Mouse (Mus musculus) G1E (cell line): ENCODE data around the gene Sh2d4b.

Source experiments
- CTCF ChIP-seq: IDR thresholded peaks from 2 replicates; pipeline ENCODE4 v1.5.1; 2012; ENCODE audit warnings: low read depth, low read length, inconsistent platforms, mixed read lengths
- GATA1 ChIP-seq: IDR thresholded peaks from 2 replicates; pipeline ENCODE4 v1.6.1; 2012; ENCODE audit warnings: borderline replicate concordance, low read length, inconsistent platforms, mixed read lengths
- GATA2 ChIP-seq: IDR thresholded peaks from 2 replicates; pipeline ENCODE4 v1.6.1; 2012; ENCODE audit warnings: low read depth, low read length, inconsistent platforms, borderline replicate concordance
- TAL1 ChIP-seq: conservative IDR thresholded peaks from 2 replicates; pipeline ENCODE4 v1.6.1; 2012; ENCODE audit warnings: low read depth, low read length, inconsistent platforms, mixed read lengths

DNA sequence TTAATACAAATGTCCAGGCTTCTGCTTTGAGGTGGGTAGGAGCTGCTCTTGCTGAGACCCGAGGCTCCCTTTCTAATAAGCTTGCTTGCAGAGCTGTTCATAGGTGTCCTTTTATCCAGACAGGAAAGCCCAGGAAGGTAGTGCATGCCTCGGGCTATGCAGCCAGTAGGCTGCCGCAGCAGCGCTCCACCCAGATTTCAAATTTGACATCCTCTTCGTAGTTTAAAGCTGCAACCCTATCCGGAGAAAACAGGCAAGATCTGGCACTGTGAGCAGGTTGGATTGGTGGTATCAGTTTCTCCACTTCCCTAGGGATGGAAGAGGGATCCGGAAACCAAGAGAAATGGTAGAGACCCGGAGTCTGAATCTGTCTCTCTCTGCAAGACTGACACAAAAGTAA is 818 bp upstream of the Sh2d4b start:
- TF ChIP-seq CTCF (no peak), GATA1 (no peak), TAL1 (no peak), GATA2 (no peak)
